Mouse (Mus musculus) lung, adult 2 months (tissue): Measurements from ENCODE around the gene Adamtsl3. TPM values are rescaled to one million over a fixed set of nuclear protein-coding genes. Genes with fewer than 3 reads are reported as not detected.

Experiments used
- DNase-seq: peaks from one replicate; pipeline ENCODE4 v3.0.0; 2022
- H3K4me1 ChIP-seq: fragments of 200-500 bp; 2 replicates; pipeline ENCODE4 v1.6.1; 2011; ENCODE audit warnings: low read length; ENCODE audit not compliant: control insufficient read depth, insufficient read depth
- H3K4me3 ChIP-seq: fragments of 200-500 bp; replicated peaks from 2 replicates; pipeline ENCODE3; 2011; ENCODE audit warnings: low read depth, mild to moderate bottlenecking, control low read depth, low read length; ENCODE audit errors: extremely low read depth
- CTCF ChIP-seq: fragments of 200-500 bp; IDR thresholded peaks from 2 replicates; pipeline ENCODE4 v1.5.1; 2011; ENCODE audit warnings: mild to moderate bottlenecking, low read length, control low read depth; ENCODE audit not compliant: insufficient read depth
- POLR2A ChIP-seq: fragments of 200-500 bp; IDR thresholded peaks from 2 replicates; pipeline ENCODE4 v1.6.1; 2011; ENCODE audit warnings: low read depth, mild to moderate bottlenecking, control low read depth, low read length, borderline replicate concordance; ENCODE audit errors: extremely low read depth
- WGBS: fragments of 180-500 bp; shearing (Covaris S2); methylation state at CpG from one replicate; pipeline ENCODE4 v1.1.7; 2018; 5-methylcytosine and 5-hydroxymethylcytosine counted together
- polyA plus RNA-seq: library from polyadenylated mRNA; depleted of rRNA; stranded (reverse); fragments of >200 nt; gene quantifications from 2 replicates; pipeline ENCODE4 v1.2.3, GENCODE M21; 2012

Adamtsl3 gene
- polyA plus RNA-seq, 1 experiment, result 6.1 TPM

DNA sequence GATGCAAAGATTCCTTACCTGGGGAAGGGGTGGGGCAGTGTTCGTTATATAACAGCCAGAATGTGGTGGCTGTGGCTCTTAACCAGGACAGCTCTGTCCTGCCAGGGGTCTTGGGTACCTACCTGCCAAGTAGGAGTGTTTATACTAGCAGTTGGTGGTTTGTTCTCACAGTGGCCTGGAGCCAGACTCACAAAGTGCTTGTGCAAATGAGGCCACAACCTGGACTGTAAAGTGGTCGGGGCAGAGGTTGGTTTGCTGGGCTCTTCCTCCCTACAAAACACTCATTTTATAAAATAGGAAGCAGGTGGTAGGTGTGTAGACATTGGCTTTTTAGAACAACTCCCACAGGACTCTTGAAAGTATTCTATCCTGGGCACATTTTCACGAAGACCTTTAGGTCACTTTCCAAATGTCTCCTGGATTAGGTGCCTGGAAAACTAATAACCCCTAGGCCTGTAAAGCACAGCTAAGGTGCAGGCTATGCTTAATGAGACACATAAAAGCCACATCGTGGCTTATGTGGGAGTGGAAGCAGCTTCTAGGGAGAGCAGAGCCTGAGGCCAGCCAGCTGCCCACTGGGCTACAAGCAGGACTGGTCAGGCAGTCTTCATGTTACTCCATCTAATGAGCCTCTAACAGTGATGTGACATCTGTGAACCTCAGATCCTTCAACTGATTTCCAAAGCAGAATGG is 47.5 kb downstream of the Adamtsl3 start:
- WGBS, result 59% methylated on average over 4 of the region's 4 CpGs
- DNase-seq, result no peak
- Histone ChIP-seq H3K4me1 (no peaks in the 10 kb centered on the region), H3K4me3 (no peak overlapping the region)
- no peak for TF ChIP-seq CTCF
- TF ChIP-seq POLR2A, result no peak

DNA sequence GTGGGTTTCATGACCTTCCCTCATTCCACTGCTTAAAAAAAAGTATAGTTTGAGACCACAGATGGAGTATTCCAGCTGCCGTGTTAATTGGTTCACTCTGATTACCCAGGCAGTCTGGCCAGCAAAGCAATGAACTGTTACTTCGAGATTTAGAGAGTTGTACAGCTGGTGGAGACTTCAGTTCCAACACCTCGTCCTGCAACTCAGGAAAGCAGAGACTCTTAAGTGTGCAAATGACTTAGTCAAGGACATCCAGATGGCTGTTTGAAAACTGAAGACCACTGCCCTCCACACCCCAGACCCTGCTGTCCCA is 48.0 kb downstream of the Adamtsl3 start:
- 63% methylated on average over 3 of the region's 3 CpGs for WGBS

DNA sequence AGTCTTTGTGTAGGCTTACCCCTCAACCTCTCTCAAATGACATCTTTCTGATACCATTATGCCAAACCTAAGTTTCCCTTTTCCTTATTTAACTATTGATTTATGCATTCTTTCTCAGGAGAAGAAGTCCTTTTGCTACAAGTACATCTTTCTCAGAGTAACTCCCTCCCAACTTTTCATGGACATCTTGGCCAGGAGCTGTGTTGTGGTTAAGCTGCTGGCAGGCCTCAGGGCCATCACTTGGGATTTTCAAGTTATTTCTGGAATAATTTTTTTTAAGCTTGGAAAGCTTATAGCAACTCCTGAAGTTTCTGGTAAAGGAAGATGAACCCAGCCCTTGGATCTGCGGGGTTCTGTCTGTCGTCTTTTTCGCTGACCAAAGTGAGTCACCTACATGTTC is 51.6 kb downstream of the Adamtsl3 start:
- WGBS, result 90% methylated on average over 3 of the region's 3 CpGs
- no peak for DNase-seq
- no peak for TF ChIP-seq POLR2A
- no peak for TF ChIP-seq CTCF
- Histone ChIP-seq H3K4me1 (no peaks in the 10 kb centered on the region), H3K4me3 (no peak overlapping the region)

More for the DNA sequence above, 48.0 kb downstream of the Adamtsl3 start:
- H3K4me3 ChIP-seq, result no peak overlapping the region
- no peak for DNase-seq
- no peaks in the 10 kb centered on the region for H3K4me1 ChIP-seq
- TF ChIP-seq POLR2A, result no peak
- TF ChIP-seq CTCF, result no peak

DNA sequence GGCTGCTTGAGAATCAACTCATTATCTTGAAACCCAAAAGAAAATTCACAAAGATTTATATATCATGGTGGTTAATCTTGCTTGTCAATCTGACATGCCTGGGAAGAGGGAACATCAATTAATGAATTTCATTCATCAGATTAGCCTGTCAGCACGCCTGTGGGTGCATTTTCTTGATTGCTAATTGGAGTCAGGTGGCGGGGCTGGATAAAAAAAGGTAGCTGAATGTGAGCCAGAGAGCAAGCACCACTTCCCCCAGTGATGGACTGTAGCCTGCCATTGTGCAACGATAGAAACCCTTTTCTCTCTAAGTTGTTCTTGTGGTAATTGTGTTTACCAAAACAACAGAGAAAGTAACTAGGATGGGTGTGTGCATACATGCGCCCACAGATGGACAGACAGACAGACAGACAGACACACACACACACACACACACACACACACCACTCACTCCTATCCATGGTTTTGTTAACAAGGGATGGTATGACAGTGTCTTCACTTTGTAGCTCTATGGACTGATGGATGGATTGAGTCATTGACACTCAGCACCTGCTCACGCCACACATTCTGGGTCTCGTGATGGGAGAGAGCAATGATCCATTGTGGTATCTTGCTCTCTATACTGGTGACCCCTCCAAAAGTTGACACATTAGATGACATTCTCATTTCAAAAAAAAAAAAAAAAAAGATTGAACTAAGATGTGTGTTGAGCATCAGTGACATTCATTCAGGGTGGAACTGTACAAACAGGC is 59.1 kb downstream of the Adamtsl3 start:
- Histone ChIP-seq H3K4me1 (no peaks in the 10 kb centered on the region), H3K4me3 (no peak overlapping the region)
- TF ChIP-seq POLR2A (no peak), CTCF (no peak)
- WGBS, result 73% methylated on average over 6 of the region's 6 CpGs
- no peak for DNase-seq

DNA sequence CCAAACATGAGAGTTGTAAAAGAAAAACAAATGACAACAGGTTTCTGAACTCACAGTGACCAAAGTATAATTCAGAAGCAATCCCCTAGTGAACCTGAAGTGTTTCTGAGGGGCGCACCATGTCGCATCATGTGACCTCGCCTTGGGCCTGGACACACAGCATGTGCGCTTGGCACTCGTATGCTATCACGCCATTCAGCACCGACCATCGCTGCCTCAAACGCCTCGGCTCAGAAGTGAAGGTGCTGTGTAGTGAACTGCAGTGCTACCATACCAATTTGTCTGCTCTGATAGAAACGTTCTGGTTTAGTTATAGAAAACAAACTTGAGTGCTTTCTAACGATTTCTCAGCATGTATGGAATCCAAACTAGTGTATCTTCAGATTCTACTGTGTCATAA is 59.7 kb downstream of the Adamtsl3 start:
- 86% methylated on average over 12 of the region's 12 CpGs for WGBS
- no peak for DNase-seq
- TF ChIP-seq POLR2A, result no peak
- no peak for TF ChIP-seq CTCF
- Histone ChIP-seq H3K4me3 (no peak overlapping the region), H3K4me1 (no peaks in the 10 kb centered on the region)

DNA sequence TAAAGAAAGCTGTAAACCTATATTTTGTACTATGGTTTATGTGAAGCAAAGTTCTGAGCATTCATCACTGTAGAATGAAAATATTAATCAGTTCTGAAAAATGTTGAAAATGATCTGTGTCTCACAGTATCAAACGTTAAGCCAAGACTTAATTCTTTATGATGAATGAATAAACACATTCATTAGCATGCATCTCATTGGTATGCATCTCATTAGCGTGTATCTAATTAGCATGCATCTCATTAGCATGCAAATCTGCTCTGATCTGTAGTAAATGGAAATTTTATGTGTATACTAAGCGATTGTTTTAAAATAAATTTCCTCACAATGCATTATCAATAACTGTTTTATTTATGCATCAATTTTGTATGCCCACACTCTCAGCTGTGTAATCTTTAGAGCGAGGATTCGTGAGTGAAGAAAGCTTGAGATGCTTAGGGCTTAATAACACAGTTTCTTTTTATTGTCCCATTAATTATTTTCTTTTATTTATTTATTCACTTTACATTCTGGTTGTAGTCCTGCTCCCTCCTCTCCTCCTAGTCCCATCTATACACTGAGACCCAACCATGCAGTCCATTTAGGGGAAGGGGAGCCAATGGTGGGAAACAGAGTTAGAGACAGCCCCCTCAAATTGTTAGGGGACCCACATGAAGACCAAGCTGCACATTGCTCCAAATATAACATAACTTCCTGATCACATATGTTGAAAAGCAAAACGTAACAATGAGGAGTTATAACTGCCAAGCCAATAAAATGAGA is 60.4 kb downstream of the Adamtsl3 start:
- 75% methylated on average over 6 of the region's 6 CpGs for WGBS
- H3K4me1 ChIP-seq, result no peaks in the 10 kb centered on the region
- H3K4me3 ChIP-seq, result no peak overlapping the region
- DNase-seq, result no peak
- TF ChIP-seq POLR2A (no peak), CTCF (no peak)

DNA sequence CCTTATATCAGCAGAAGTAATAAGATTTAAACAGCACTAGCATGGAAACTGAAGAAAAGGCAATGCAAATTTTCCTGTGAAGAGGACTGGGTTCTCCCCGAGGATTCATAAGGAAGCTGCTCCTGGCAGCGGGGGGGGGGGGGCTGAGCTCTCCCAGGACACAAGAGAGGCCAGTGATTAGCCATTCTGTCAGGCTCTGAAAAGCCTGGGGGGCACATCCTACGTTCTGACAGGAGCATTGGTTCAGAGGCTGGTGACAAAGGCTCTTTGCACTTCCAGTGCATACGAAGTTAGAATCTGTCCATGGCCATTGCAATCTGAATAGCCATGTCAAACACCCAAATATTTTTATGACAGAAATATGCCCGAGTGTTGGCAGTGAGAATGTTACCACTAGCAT is 61.4 kb downstream of the Adamtsl3 start:
- TF ChIP-seq POLR2A (no peak), CTCF (no peak)
- H3K4me1 ChIP-seq, result no peaks in the 10 kb centered on the region
- no peak for DNase-seq
- no peak overlapping the region for H3K4me3 ChIP-seq
- 35% methylated on average over 5 of the region's 5 CpGs for WGBS

DNA sequence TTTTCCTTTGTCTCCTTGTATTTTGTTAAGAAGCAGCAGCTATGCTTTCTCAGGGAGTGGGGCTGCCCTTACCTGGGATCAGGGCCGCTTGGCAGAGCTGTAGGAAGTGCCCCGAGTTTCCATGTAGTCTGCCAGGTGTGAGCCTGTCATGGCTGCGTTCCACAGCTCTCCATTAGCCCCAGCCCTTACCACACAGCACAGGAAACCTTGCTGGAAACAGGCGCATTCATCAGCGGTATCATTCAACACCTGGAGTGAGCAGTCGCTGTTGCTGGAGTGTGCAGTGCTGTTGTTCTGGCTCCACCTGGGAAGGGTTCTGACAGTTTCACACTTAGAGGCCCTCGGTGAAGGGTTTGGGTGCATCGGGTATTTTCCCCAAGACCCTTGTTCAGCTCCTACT is 62.1 kb downstream of the Adamtsl3 start:
- no peaks in the 10 kb centered on the region for H3K4me1 ChIP-seq
- no peak overlapping the region for H3K4me3 ChIP-seq
- 69% methylated on average over 8 of the region's 8 CpGs for WGBS
- DNase-seq, result no peak
- no peak for TF ChIP-seq POLR2A
- TF ChIP-seq CTCF, result no peak

DNA sequence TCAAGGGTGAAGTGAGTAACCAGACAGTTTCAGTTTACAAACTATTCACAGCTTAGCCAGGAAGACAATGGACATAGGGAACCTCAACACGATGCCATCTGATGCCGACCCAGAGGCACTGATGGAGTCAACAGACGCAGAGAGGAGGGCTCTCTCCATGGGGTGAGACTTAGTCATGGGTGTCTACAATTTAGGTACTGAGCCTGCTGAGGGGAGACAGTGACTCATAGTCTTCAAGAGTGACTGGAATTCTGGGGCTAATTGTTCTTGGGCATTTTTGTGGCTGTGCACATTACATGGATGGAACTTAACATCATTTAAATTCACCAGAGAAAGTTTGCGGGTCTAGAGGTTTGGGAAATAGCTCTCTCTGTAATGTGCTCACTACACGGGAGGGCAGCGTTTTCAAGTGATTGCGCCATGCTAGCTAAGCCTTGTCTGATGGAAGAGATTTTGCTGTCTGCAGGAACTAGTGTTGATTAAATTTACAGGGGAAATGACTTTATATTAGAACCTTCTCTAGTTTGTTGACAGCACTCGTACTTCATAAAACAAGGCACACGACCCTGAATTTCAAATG is 70.1 kb downstream of the Adamtsl3 start:
- no peak for DNase-seq
- no peak for TF ChIP-seq POLR2A
- TF ChIP-seq CTCF, result no peak
- Histone ChIP-seq H3K4me3 (no peak overlapping the region), H3K4me1 (no peaks in the 10 kb centered on the region)
- WGBS, result 75% methylated on average over 9 of the region's 9 CpGs

DNA sequence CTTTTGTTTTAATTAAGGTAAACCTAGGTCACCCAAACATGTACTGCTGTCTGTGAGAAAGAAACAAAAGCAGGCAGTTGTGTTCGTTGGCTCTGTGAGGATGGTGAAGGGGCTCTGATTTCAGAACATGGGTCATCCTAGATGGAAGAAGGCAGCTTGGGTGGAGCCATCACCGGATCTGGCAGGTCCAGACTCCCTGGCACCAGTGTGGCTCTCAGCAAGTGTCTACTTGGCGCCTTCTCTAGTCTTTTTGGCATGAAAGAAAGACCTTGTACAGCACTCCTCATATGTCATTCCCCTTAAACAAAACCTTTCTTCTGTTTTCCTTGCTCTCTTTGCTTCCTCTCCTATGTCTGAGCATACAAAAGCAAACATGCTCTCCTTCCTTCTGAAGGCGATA is 75.5 kb downstream of the Adamtsl3 start:
- no peak for TF ChIP-seq CTCF
- no peak for TF ChIP-seq POLR2A
- WGBS, result 39% methylated on average over 4 of the region's 4 CpGs
- Histone ChIP-seq H3K4me3 (no peak overlapping the region), H3K4me1 (no peaks in the 10 kb centered on the region)
- DNase-seq, result no peak
